Mouse (Mus musculus) intestine, embryonic 16.5 days (tissue): ENCODE measurements around the gene Trim75. TPM values are rescaled to one million over a fixed set of nuclear protein-coding genes. Genes with fewer than 3 reads are reported as not detected.

Source experiments
- ATAC-seq: fragments of 200-750 bp; cut with Nextera tagmentation; 2 replicates; pipeline ENCODE4 v1.8.0; 2017; ENCODE audit warnings: moderate TSS enrichment, moderate library complexity
- H3K27ac ChIP-seq: fragments of 300-500 bp; sonication (generic); 2 replicates; pipeline ENCODE4 v1.5.1; 2014; ENCODE audit warnings: mild to moderate bottlenecking, low read length
- H3K27me3 ChIP-seq: fragments of 300-500 bp; sonication (generic); replicated peaks from 2 replicates; pipeline ENCODE4 v1.6.1; 2014; ENCODE audit warnings: low read length, control low read depth, mixed read lengths; ENCODE audit not compliant: control insufficient read depth, insufficient read depth
- H3K36me3 ChIP-seq: fragments of 300-500 bp; sonication (generic); 2 replicates; pipeline ENCODE4 v1.6.1; 2014; ENCODE audit warnings: low read length, control low read depth; ENCODE audit not compliant: control insufficient read depth, insufficient read depth
- H3K4me1 ChIP-seq: fragments of 300-500 bp; sonication (generic); 2 replicates; pipeline ENCODE4 v1.6.1; 2014; ENCODE audit warnings: low read length, control low read depth, mixed read lengths; ENCODE audit not compliant: control insufficient read depth, insufficient read depth
- H3K4me2 ChIP-seq: fragments of 300-500 bp; sonication (generic); 2 replicates; pipeline ENCODE4 v1.6.1; 2014; ENCODE audit warnings: low read depth, low read length, control low read depth
- H3K4me3 ChIP-seq: fragments of 300-500 bp; sonication (generic); 2 replicates; pipeline ENCODE4 v1.5.1; 2014; ENCODE audit warnings: mild to moderate bottlenecking, low read length
- H3K9ac ChIP-seq: fragments of 300-500 bp; sonication (generic); 2 replicates; pipeline ENCODE4 v1.6.1; 2014; ENCODE audit warnings: low read depth, low read length
- H3K9me3 ChIP-seq: fragments of 300-500 bp; sonication (generic); 2 replicates; pipeline ENCODE4 v1.6.1; 2016; ENCODE audit warnings: low read length, control low read depth; ENCODE audit not compliant: control insufficient read depth
- WGBS: fragments of 180-500 bp; shearing (Covaris S2); extraction: QIAGEN DNeasy Blood & Tissue Kit; methylation state at CpG from one replicate; pipeline ENCODE4 v1.1.7; 2014; 5-methylcytosine and 5-hydroxymethylcytosine counted together
- polyA plus RNA-seq: library from polyadenylated mRNA; unstranded; fragments of >200 nt; fragmentation: Nextera tagmentation; extraction: Ambion mirVana; gene quantifications from 2 replicates; pipeline ENCODE4 v1.2.1, GENCODE M21; 2015

Trim75 gene
- polyA plus RNA-seq = not detected in 2 replicates

DNA sequence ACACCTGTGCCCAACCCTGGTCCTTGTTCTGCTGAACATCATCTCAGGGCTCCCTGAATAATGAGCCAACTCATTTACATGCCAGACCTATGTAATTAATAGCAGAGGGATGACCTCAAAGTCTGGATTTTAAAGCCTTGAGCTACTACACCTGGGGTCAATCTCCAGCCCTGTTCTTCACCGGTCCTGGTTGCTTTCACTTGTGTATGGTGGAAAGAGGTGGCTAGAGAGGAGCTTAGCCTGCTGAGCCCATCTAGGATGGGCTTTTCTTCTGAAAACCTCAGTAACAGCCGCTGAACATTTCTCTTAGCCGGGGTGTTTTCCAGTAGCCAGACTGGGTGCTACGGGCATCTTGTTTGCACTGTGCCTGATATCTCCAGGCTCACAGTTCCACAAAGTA, at the start of gene Trim75:
Trim75 (minus strand) TSS at position 101 of the 400 bp plus-strand sequence.
- no peak within 1 kb of the TSS for H3K9ac ChIP-seq
- WGBS = 91% methylated on average over 4 of the region's 4 CpGs
- no peaks in the 10 kb centered on the region for H3K27me3 ChIP-seq
- H3K4me3 ChIP-seq = no peak within 1 kb of the TSS
- H3K4me2 ChIP-seq = no peak within 1 kb of the TSS
- H3K9me3 ChIP-seq = no peaks in the 10 kb centered on the region
- no peaks in the 10 kb centered on the region for H3K4me1 ChIP-seq
- no peaks in the 10 kb centered on the region for H3K36me3 ChIP-seq
- no peak within 1 kb of the TSS for H3K27ac ChIP-seq
- ATAC-seq = no peak

DNA sequence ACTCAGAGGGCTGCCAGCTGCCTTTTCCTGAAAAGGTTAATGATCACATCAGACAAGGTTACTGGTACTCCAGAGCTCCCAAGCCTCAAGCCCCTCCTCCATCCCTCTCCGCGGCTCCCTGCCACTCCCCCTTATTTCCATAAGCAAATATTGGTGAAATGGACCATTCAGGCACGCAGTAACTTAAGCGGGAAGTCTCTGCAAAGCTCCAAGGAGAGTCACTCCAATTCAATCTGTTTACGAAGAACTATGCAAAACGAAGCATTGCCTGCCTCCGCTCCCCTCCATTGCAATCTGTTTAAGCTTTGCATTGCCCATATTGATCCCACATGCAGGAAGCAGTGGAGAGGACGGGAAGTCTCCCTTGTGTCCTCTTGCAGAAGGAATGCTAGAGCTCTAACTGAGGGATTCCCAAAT, 49.5 kb upstream of the Trim75 start, which contains the start of gene Apela:
Apela (minus strand) TSS at position 220 of the 417 bp plus-strand sequence.
- Histone ChIP-seq H3K27me3 (no peaks in the 10 kb centered on the region), H3K27ac (peak within 1 kb of the TSS; percentile 33; the same call in 1 of the 2 replicates), H3K36me3 (no peaks in the 10 kb centered on the region), H3K4me3 (peak within 1 kb of the TSS; percentile 32), H3K4me2 (peak within 1 kb of the TSS; percentile 70), H3K4me1 (peaks cover 8% of the 10 kb centered on the region), H3K9ac (peak within 1 kb of the TSS; percentile 36; the same call in 1 of the 2 replicates), H3K9me3 (no peaks in the 10 kb centered on the region)
- WGBS = under 1% methylated on average over 8 of the region's 8 CpGs
- peak; percentile 89 for ATAC-seq

DNA sequence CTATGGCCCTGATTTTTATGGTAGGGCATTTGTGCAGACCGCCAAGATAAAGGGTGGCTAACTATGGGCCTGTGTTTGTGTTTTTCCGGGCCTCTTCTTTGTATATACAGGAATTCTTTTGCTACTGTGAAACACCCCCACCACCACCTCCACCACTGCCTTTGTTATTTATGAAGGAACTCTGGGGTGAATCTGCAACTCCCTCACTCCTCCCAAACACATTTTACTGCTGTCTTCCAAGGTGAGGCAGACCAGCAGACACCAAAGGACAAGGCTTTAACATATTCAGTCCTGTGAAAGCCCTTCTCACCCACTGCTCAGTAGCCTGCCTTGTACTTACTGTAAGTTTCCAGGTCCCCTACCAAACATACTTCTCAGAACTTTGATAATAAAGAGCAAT, 46.5 kb upstream of the Trim75 start:
- 40% methylated on average over 2 of the region's 2 CpGs for WGBS
- H3K27me3 ChIP-seq = no peaks in the 10 kb centered on the region
- no peaks in the 10 kb centered on the region for H3K36me3 ChIP-seq
- H3K9me3 ChIP-seq = no peaks in the 10 kb centered on the region
- H3K4me1 ChIP-seq = peaks cover 8% of the 10 kb centered on the region
- no peak overlapping the region for H3K9ac ChIP-seq
- no peak for ATAC-seq
- no peak overlapping the region for H3K27ac ChIP-seq
- no peak overlapping the region for H3K4me3 ChIP-seq
- no peak overlapping the region for H3K4me2 ChIP-seq

DNA sequence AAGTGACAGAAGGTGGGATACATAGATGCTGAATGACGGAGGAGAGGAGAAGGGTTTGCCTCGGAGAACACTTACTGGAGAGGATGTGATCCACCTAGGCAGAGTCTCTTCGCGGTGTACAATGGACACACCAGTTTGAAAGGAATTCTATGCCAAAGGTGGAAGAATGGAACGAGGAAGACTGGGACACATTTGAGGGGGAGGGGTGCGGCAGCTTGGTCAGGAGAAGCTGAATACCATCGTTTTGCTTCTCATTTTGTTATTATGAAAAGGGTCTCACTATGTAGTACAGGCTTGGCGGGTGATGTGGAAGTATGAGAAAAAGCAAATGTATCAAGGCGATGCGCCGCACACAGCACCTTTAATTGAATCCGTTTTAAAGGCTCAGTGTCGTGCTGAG, 45.4 kb upstream of the Trim75 start:
- no peak for ATAC-seq
- WGBS = 75% methylated on average over 13 of the region's 13 CpGs
- Histone ChIP-seq H3K27me3 (no peaks in the 10 kb centered on the region), H3K4me3 (no peak overlapping the region), H3K27ac (no peak overlapping the region), H3K9me3 (no peaks in the 10 kb centered on the region), H3K36me3 (no peaks in the 10 kb centered on the region), H3K4me2 (no peak overlapping the region), H3K9ac (no peak overlapping the region), H3K4me1 (peaks cover 8% of the 10 kb centered on the region)

DNA sequence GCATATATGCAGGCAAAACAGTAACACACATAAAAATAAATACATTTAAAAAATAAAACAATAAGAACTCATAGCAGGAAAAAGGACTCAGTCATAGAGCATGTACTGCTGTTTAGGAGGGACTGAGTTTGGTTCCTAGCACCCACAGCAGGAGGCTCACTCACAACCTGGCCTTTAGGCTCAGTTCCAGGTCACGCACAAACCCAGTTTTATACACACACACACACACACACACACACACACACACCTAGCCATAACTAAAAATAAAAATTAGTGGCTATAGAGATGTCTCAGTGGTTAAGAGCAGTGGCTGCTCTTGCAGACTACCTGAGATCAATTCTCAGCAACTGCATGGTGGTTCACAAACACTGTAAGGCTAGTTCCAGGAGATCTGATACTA, 44.5 kb upstream of the Trim75 start:
- Histone ChIP-seq H3K4me1 (peaks cover 5% of the 10 kb centered on the region), H3K27me3 (no peaks in the 10 kb centered on the region), H3K9me3 (no peaks in the 10 kb centered on the region), H3K4me2 (no peak overlapping the region), H3K36me3 (no peaks in the 10 kb centered on the region), H3K9ac (no peak overlapping the region), H3K4me3 (no peak overlapping the region), H3K27ac (no peak overlapping the region)
- WGBS = 95% methylated on average over 1 of the region's 1 CpGs
- no peak for ATAC-seq

DNA sequence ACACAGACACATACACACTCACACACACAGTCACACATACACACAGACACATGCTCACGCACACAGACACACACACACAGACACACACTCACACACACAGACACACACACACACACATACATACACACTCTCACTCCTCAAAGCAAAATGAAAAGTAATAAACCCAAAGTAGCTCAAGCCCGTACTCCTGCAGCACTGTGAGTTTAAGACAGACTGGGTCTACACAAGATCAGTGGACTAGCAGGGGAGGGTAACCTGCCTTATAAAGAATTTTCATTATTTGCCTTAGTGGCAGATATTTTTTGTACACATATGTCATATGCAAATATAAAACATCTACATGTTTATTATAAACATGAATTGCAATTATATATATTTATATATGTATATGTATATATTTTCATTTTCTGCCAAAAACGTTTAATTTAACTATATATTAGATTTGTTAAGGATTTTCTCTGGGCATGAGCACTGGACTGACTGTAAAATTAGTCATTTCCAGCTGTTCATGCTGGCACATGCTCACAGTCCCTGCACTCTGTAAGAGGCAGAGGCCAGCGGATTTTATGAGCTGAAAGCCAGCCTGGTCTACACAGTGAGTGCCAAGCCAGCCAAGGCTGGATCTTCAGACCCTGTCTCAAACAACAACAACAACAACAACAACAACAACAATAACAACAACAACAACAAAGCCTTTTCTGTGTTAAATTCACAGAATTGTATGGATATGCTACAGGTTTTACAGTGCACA, 43.3 kb upstream of the Trim75 start:
- H3K9me3 ChIP-seq = no peaks in the 10 kb centered on the region
- WGBS = 73% methylated on average over 4 of the region's 4 CpGs
- H3K27ac ChIP-seq = no peak overlapping the region
- H3K36me3 ChIP-seq = no peaks in the 10 kb centered on the region
- ATAC-seq = no peak
- H3K27me3 ChIP-seq = no peaks in the 10 kb centered on the region
- H3K4me3 ChIP-seq = no peak overlapping the region
- no peak overlapping the region for H3K4me2 ChIP-seq
- no peak overlapping the region for H3K9ac ChIP-seq
- H3K4me1 ChIP-seq = peaks cover 3% of the 10 kb centered on the region; the same call in 1 of the 2 replicates

DNA sequence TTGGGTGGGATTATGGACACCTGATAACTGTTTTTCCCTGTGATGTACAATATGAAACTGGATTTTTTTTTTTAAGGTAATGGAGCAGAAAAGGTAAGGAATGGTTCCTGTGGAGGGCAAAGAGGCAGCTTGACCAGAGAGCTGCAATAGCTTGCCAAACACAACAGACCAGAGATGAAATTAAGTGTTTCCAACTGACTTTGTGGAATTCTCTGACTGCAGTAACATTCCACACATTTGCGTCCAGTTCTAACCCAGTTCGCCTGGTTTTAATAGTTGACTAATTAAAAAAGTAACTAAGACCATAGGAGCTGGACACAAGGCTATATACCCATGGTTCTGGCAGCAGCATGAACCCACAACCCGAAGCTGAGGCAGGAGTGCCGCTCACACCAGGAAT, 42.1 kb upstream of the Trim75 start:
- Histone ChIP-seq H3K4me2 (no peak overlapping the region), H3K9me3 (no peaks in the 10 kb centered on the region), H3K9ac (no peak overlapping the region), H3K4me1 (0 out of 2 replicates have a peak, but pooled peaks cover 3% of the 10 kb centered on the region), H3K36me3 (no peaks in the 10 kb centered on the region), H3K4me3 (no peak overlapping the region), H3K27ac (no peak overlapping the region), H3K27me3 (no peaks in the 10 kb centered on the region)
- no peak for ATAC-seq
- 77% methylated on average over 4 of the region's 4 CpGs for WGBS

DNA sequence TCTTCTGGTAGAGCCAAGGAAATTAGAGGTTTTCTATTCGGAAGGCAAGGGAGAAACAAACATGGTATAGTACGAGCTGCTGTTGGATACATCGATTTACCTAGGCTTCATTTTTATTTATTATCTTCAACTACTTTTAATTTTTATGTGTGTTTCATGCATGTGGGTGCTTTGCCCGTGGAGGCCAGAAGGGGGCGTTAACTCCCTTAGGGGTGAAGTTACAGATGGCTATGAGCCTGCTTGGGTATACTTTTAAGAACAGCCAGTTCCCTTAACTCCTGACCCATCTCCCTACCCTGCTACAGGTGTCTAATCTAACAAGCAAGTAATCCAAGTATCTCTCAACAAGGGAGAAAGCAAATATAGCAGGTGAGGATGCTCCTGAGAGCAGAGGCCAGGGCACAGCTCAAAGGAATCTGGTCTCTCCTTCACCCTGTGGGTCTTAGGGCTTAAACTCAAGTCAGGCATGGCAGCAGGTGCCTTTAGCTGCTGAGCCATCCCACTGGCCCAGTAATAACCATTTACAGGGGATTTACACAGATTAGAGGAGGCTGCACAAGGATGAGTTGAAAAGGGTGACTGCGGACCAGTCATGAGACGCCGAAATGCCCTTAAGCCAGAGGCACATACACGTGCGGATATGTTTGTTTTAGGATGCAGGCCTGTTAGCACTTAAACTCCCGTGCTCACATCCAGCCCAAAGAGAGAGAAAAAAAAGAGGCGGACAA, 41.5 kb upstream of the Trim75 start:
- Histone ChIP-seq H3K27me3 (no peaks in the 10 kb centered on the region), H3K4me3 (no peak overlapping the region), H3K9me3 (no peaks in the 10 kb centered on the region), H3K36me3 (no peaks in the 10 kb centered on the region), H3K4me1 (0 out of 2 replicates have a peak, but pooled peaks cover 3% of the 10 kb centered on the region), H3K9ac (no peak overlapping the region), H3K27ac (no peak overlapping the region), H3K4me2 (no peak overlapping the region)
- WGBS = 79% methylated on average over 12 of the region's 12 CpGs
- ATAC-seq = no peak

DNA sequence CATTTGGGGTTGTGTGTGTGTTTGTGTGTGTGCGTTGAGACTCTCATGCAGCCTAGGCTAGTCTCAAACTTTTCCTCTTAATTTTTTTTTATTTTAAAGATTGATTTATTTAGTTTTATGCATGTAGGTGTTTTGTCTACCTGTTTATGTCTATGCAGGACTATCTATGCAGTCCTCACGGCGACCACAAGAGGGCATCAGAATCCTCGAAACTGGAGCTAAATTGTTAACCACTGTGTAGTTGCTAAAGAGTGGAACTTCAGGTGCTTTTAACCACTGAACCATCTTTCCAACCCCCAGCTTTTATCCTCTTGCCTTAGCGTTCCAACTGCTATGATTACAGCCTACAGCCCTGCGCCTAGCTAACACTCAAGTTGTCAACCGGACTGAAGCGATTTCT, 34.9 kb upstream of the Trim75 start:
- no peaks in the 10 kb centered on the region for H3K9me3 ChIP-seq
- no peak overlapping the region for H3K27ac ChIP-seq
- WGBS = 46% methylated on average over 8 of the region's 8 CpGs
- H3K4me3 ChIP-seq = no peak overlapping the region
- H3K4me2 ChIP-seq = no peak overlapping the region
- no peaks in the 10 kb centered on the region for H3K27me3 ChIP-seq
- no peaks in the 10 kb centered on the region for H3K4me1 ChIP-seq
- no peak overlapping the region for H3K9ac ChIP-seq
- peak; percentile 55; the same call in 1 of the 2 replicates for ATAC-seq
- H3K36me3 ChIP-seq = no peaks in the 10 kb centered on the region
